Mouse (Mus musculus): Measurements from ENCODE around the gene Tpcn1. TPM values are rescaled to one million over a fixed set of nuclear protein-coding genes. Genes with fewer than 3 reads are reported as not detected.

Gene Tpcn1
- polyA plus RNA-seq, 1 experiment: 40.0 TPM

GRCm38 (mm10) chr5:120525737-120526136, 62.7 kb downstream of the Tpcn1 start:
- no peak overlapping the region for H3K4me3 ChIP-seq (ENCODE audit: insufficient read depth, low read length)
- no peak overlapping the region for H3K27ac ChIP-seq (ENCODE audit: insufficient read depth, low read length)

GRCm38 (mm10) chr5:120524736-120525135, 63.7 kb downstream of the Tpcn1 start:
- H3K27ac ChIP-seq (ENCODE audit: insufficient read depth, low read length): no peak overlapping the region
- TF ChIP-seq POLR2A (IDR thresholded peaks at IDR 0.05; ENCODE audit: extremely low read depth, insufficient read depth, low read length) (no peak), CTCF (IDR thresholded peaks at IDR 0.05; ENCODE audit: extremely low read depth, insufficient read depth, low read length) (no peak)
- no peak overlapping the region for H3K4me3 ChIP-seq (ENCODE audit: insufficient read depth, low read length)
- H3K4me1 ChIP-seq (ENCODE audit: control insufficient read depth, insufficient read depth, low read length): no peaks in the 10 kb centered on the region

More at GRCm38 (mm10) chr5:120525737-120526136, 62.7 kb downstream of the Tpcn1 start:
- no peak for TF ChIP-seq POLR2A (IDR thresholded peaks at IDR 0.05; ENCODE audit: extremely low read depth, insufficient read depth, low read length)
- peak; percentile 37 for TF ChIP-seq CTCF (IDR thresholded peaks at IDR 0.05; ENCODE audit: extremely low read depth, insufficient read depth, low read length)
- H3K4me1 ChIP-seq (ENCODE audit: control insufficient read depth, insufficient read depth, low read length): no peaks in the 10 kb centered on the region

- Histone ChIP-seq H3K4me1 (ENCODE audit: control insufficient read depth, insufficient read depth, low read length) (no peaks in the 10 kb centered on the region), H3K4me3 (ENCODE audit: insufficient read depth, low read length) (no peak overlapping the region), H3K27ac (ENCODE audit: insufficient read depth, low read length) (no peak overlapping the region)
- no peak for TF ChIP-seq POLR2A (IDR thresholded peaks at IDR 0.05; ENCODE audit: extremely low read depth, insufficient read depth, low read length)
- peak; percentile 43 for TF ChIP-seq CTCF (IDR thresholded peaks at IDR 0.05; ENCODE audit: extremely low read depth, insufficient read depth, low read length)
These were observed 65.8 kb downstream of the Tpcn1 start for GRCm38 (mm10) chr5:120522649-120523048.

- TF ChIP-seq CTCF (IDR thresholded peaks at IDR 0.05; ENCODE audit: extremely low read depth, insufficient read depth, low read length) (no peak), POLR2A (IDR thresholded peaks at IDR 0.05; ENCODE audit: extremely low read depth, insufficient read depth, low read length) (no peak)
- H3K27ac ChIP-seq (ENCODE audit: insufficient read depth, low read length): no peak overlapping the region
- no peak overlapping the region for H3K4me3 ChIP-seq (ENCODE audit: insufficient read depth, low read length)
- no peaks in the 10 kb centered on the region for H3K4me1 ChIP-seq (ENCODE audit: control insufficient read depth, insufficient read depth, low read length)
These were observed 70.9 kb downstream of the Tpcn1 start for GRCm38 (mm10) chr5:120517552-120517951.

- no peak for TF ChIP-seq POLR2A (IDR thresholded peaks at IDR 0.05; ENCODE audit: extremely low read depth, insufficient read depth, low read length)
- TF ChIP-seq CTCF (IDR thresholded peaks at IDR 0.05; ENCODE audit: extremely low read depth, insufficient read depth, low read length): no peak
- Histone ChIP-seq H3K4me3 (ENCODE audit: insufficient read depth, low read length) (no peak overlapping the region), H3K27ac (ENCODE audit: insufficient read depth, low read length) (no peak overlapping the region), H3K4me1 (ENCODE audit: control insufficient read depth, insufficient read depth, low read length) (no peaks in the 10 kb centered on the region)
These were observed 72.1 kb downstream of the Tpcn1 start for GRCm38 (mm10) chr5:120516221-120516984.

GRCm38 (mm10) chr5:120515451-120515850, 73.0 kb downstream of the Tpcn1 start:
- TF ChIP-seq CTCF (IDR thresholded peaks at IDR 0.05; ENCODE audit: extremely low read depth, insufficient read depth, low read length): no peak
- TF ChIP-seq POLR2A (IDR thresholded peaks at IDR 0.05; ENCODE audit: extremely low read depth, insufficient read depth, low read length): no peak
- Histone ChIP-seq H3K4me3 (ENCODE audit: insufficient read depth, low read length) (no peak overlapping the region), H3K4me1 (ENCODE audit: control insufficient read depth, insufficient read depth, low read length) (no peaks in the 10 kb centered on the region), H3K27ac (ENCODE audit: insufficient read depth, low read length) (no peak overlapping the region)

- no peak overlapping the region for H3K27ac ChIP-seq (ENCODE audit: insufficient read depth, low read length)
These were observed 73.7 kb downstream of the Tpcn1 start for GRCm38 (mm10) chr5:120514754-120515153.

GRCm38 (mm10) chr5:120514031-120514677, 74.3 kb downstream of the Tpcn1 start:
- no peak for TF ChIP-seq CTCF (IDR thresholded peaks at IDR 0.05; ENCODE audit: extremely low read depth, insufficient read depth, low read length)
- TF ChIP-seq POLR2A (IDR thresholded peaks at IDR 0.05; ENCODE audit: extremely low read depth, insufficient read depth, low read length): no peak
- H3K4me3 ChIP-seq (ENCODE audit: insufficient read depth, low read length): no peak overlapping the region

More at GRCm38 (mm10) chr5:120514754-120515153, 73.7 kb downstream of the Tpcn1 start:
- Histone ChIP-seq H3K4me3 (ENCODE audit: insufficient read depth, low read length) (no peak overlapping the region), H3K4me1 (ENCODE audit: control insufficient read depth, insufficient read depth, low read length) (no peaks in the 10 kb centered on the region)
- TF ChIP-seq POLR2A (IDR thresholded peaks at IDR 0.05; ENCODE audit: extremely low read depth, insufficient read depth, low read length) (no peak), CTCF (IDR thresholded peaks at IDR 0.05; ENCODE audit: extremely low read depth, insufficient read depth, low read length) (no peak)

GRCm38 (mm10) chr5:120512911-120513555, 75.4 kb downstream of the Tpcn1 start:
- no peak overlapping the region for H3K27ac ChIP-seq (ENCODE audit: insufficient read depth, low read length)

More at GRCm38 (mm10) chr5:120514031-120514677, 74.3 kb downstream of the Tpcn1 start:
- no peak overlapping the region for H3K27ac ChIP-seq (ENCODE audit: insufficient read depth, low read length)
- H3K4me1 ChIP-seq (ENCODE audit: control insufficient read depth, insufficient read depth, low read length): no peaks in the 10 kb centered on the region

More at GRCm38 (mm10) chr5:120512911-120513555, 75.4 kb downstream of the Tpcn1 start:
- TF ChIP-seq CTCF (IDR thresholded peaks at IDR 0.05; ENCODE audit: extremely low read depth, insufficient read depth, low read length): no peak
- no peak for TF ChIP-seq POLR2A (IDR thresholded peaks at IDR 0.05; ENCODE audit: extremely low read depth, insufficient read depth, low read length)
- Histone ChIP-seq H3K4me3 (ENCODE audit: insufficient read depth, low read length) (no peak overlapping the region), H3K4me1 (ENCODE audit: control insufficient read depth, insufficient read depth, low read length) (no peaks in the 10 kb centered on the region)
